Mouse (Mus musculus) ES-Bruce4 (cell line): ENCODE measurements at regions not wholly inside any gene's neighbourhood (a gene's known extent, or its start where the extent isn't known, plus 50 kb on each side); places are given as distances from the start of the nearest gene placed in this dataset.

Experiments used
- CTCF ChIP-seq: IDR thresholded peaks from one replicate; pipeline ENCODE4 v1.8.1; 2011; ENCODE audit warnings: low read depth, low read length
- POLR2A ChIP-seq: IDR thresholded peaks from one replicate; pipeline ENCODE4 v1.8.1; 2011; ENCODE audit warnings: low read length; ENCODE audit not compliant: insufficient read depth

DNA sequence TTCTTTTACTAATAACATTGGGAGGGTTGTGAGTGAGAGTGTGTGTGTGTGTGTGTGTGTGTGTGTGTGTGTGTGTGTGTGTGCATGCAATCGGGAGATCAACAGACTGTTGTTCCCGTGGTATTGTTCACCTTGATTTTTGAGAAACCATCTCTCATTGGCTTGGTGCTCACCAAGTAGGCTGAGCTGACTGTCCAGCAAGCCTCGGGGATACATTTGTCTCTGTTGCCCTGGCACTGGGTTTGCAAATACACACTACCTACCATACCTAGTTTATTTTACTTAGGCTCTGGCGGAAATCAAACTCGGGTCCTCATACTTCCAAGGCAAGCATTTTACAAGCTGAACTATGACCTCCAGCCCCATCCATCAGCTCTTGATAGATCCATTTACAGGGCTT is 306.0 kb upstream of the Ppargc1a start:
- no peak for TF ChIP-seq POLR2A
- no peak for TF ChIP-seq CTCF
